Mouse (Mus musculus) hindbrain, embryonic 15.5 days (tissue): ENCODE data around the gene Cldn7. TPM values are rescaled to one million over a fixed set of nuclear protein-coding genes. Genes with fewer than 3 reads are reported as not detected.
"Not testable (repeated sequence)": the region's sequence is repeated elsewhere in the genome, so short reads cannot be mapped to it uniquely, and the experiment has no call there.

Experiments
- ATAC-seq: fragments of 200-750 bp; cut with Nextera tagmentation; 2 replicates; pipeline ENCODE4 v1.8.0; 2017; ENCODE audit warnings: low read depth, moderate number of reproducible peaks, moderate TSS enrichment; ENCODE audit not compliant: low FRiP score
- H3K27ac ChIP-seq: fragments of 300-500 bp; sonication (generic); replicated peaks from 2 replicates; pipeline ENCODE4 v1.5.1; 2015; ENCODE audit warnings: mild to moderate bottlenecking, inconsistent platforms
- H3K27me3 ChIP-seq: fragments of 300-500 bp; sonication (generic); 2 replicates; pipeline ENCODE4 v1.6.1; 2015; ENCODE audit warnings: control low read depth, inconsistent platforms
- H3K36me3 ChIP-seq: fragments of 300-500 bp; sonication (generic); 2 replicates; pipeline ENCODE4 v1.6.1; 2015; ENCODE audit warnings: control low read depth, inconsistent platforms
- H3K4me1 ChIP-seq: fragments of 300-500 bp; sonication (generic); replicated peaks from 2 replicates; pipeline ENCODE4 v1.6.1; 2015; ENCODE audit warnings: control low read depth, inconsistent platforms
- H3K4me2 ChIP-seq: fragments of 300-500 bp; sonication (generic); 2 replicates; pipeline ENCODE4 v1.6.1; 2015; ENCODE audit warnings: moderate library complexity, mild to moderate bottlenecking, inconsistent platforms
- H3K4me3 ChIP-seq: fragments of 300-500 bp; sonication (generic); 2 replicates; pipeline ENCODE4 v1.5.1; 2015; ENCODE audit warnings: mild to moderate bottlenecking, inconsistent platforms
- H3K9ac ChIP-seq: fragments of 300-500 bp; sonication (generic); 2 replicates; pipeline ENCODE4 v1.6.1; 2015; ENCODE audit warnings: inconsistent platforms
- H3K9me3 ChIP-seq: fragments of 300-500 bp; sonication (generic); 2 replicates; pipeline ENCODE4 v1.6.1; 2016; ENCODE audit warnings: control low read depth, inconsistent platforms
- WGBS: fragments of 180-500 bp; shearing (Covaris S2); methylation state at CpG from one replicate; pipeline ENCODE4 v1.1.7; 2015; 5-methylcytosine and 5-hydroxymethylcytosine counted together
- polyA plus RNA-seq: library from polyadenylated mRNA; unstranded; fragments of >200 nt; fragmentation: Nextera tagmentation; extraction: Ambion mirVana; gene quantifications from 2 replicates; pipeline ENCODE4 v1.2.1, GENCODE M21; 2015

Gene Cldn7
- polyA plus RNA-seq, 1 experiment from 2014 or later: 0.34 TPM

- Histone ChIP-seq H3K4me1 (peaks cover 28% of the 10 kb centered on the region), H3K4me3 (peak overlapping the region; percentile 91), H3K9ac (peak overlapping the region; percentile 49), H3K9me3 (no peaks in the 10 kb centered on the region), H3K36me3 (peaks cover 19% of the 10 kb centered on the region), H3K4me2 (peak overlapping the region; percentile 93), H3K27ac (peak overlapping the region; percentile 93), H3K27me3 (no peaks in the 10 kb centered on the region)
- no peak for ATAC-seq
- 2% methylated on average over 12 of the region's 12 CpGs for WGBS
Measured at GRCm38 (mm10) chr11:69922012-69922756, 42.4 kb upstream of the Cldn7 start.

GRCm38 (mm10) chr11:69922796-69923195 is 41.8 kb upstream of the Cldn7 start:
- peak overlapping the region; percentile 93; the same call in 1 of the 2 replicates for H3K27ac ChIP-seq
- WGBS: 69% methylated on average over 3 of the region's 3 CpGs
- no peak for ATAC-seq
- H3K36me3 ChIP-seq: peaks cover 12% of the 10 kb centered on the region
- H3K9ac ChIP-seq: no peak overlapping the region
- no peaks in the 10 kb centered on the region for H3K27me3 ChIP-seq
- H3K4me3 ChIP-seq: no peak overlapping the region
- peak overlapping the region; percentile 93 for H3K4me2 ChIP-seq
- peaks cover 28% of the 10 kb centered on the region for H3K4me1 ChIP-seq
- H3K9me3 ChIP-seq: no peaks in the 10 kb centered on the region

- WGBS: 98% methylated on average over 2 of the region's 2 CpGs
- H3K27ac ChIP-seq: no peak overlapping the region
- peaks cover 5% of the 10 kb centered on the region for H3K4me1 ChIP-seq
- H3K27me3 ChIP-seq: no peaks in the 10 kb centered on the region
- H3K4me2 ChIP-seq: no peak overlapping the region
- no peak overlapping the region for H3K4me3 ChIP-seq
- no peaks in the 10 kb centered on the region for H3K9me3 ChIP-seq
- no peak for ATAC-seq
- H3K36me3 ChIP-seq: no peaks in the 10 kb centered on the region
- H3K9ac ChIP-seq: no peak overlapping the region
Measured at GRCm38 (mm10) chr11:69927501-69927900, 37.1 kb upstream of the Cldn7 start.

GRCm38 (mm10) chr11:69929712-69930111 is 34.9 kb upstream of the Cldn7 start:
- H3K4me3 ChIP-seq: no peak overlapping the region
- H3K27me3 ChIP-seq: no peaks in the 10 kb centered on the region
- H3K9me3 ChIP-seq: no peaks in the 10 kb centered on the region
- ATAC-seq: no peak
- H3K4me1 ChIP-seq: peaks cover 7% of the 10 kb centered on the region
- H3K36me3 ChIP-seq: no peaks in the 10 kb centered on the region
- no peak overlapping the region for H3K4me2 ChIP-seq
- H3K27ac ChIP-seq: no peak overlapping the region
- no peak overlapping the region for H3K9ac ChIP-seq
- 87% methylated on average over 4 of the region's 4 CpGs for WGBS

- ATAC-seq, H3K4me3 ChIP-seq, H3K9me3 ChIP-seq: not testable (repeated sequence)
Measured at GRCm38 (mm10) chr11:69930176-69930575, 34.4 kb upstream of the Cldn7 start.

GRCm38 (mm10) chr11:69930967-69931537 is 33.5 kb upstream of the Cldn7 start:
- Histone ChIP-seq H3K4me2 (no peak overlapping the region), H3K27me3 (0 out of 2 replicates have a peak, but pooled peaks cover 2% of the 10 kb centered on the region), H3K9me3 (no peaks in the 10 kb centered on the region), H3K4me3 (no peak overlapping the region), H3K9ac (no peak overlapping the region), H3K4me1 (peaks cover 18% of the 10 kb centered on the region), H3K27ac (no peak overlapping the region), H3K36me3 (no peaks in the 10 kb centered on the region)
- WGBS: 75% methylated on average over 3 of the region's 3 CpGs
- no peak for ATAC-seq

More at GRCm38 (mm10) chr11:69930176-69930575, 34.4 kb upstream of the Cldn7 start:
- H3K9ac ChIP-seq, H3K36me3 ChIP-seq, H3K4me2 ChIP-seq, H3K27ac ChIP-seq, H3K27me3 ChIP-seq: not testable (repeated sequence)
- peaks cover 11% of the 10 kb centered on the region for H3K4me1 ChIP-seq
- WGBS: 87% methylated on average over 8 of the region's 8 CpGs

DNA sequence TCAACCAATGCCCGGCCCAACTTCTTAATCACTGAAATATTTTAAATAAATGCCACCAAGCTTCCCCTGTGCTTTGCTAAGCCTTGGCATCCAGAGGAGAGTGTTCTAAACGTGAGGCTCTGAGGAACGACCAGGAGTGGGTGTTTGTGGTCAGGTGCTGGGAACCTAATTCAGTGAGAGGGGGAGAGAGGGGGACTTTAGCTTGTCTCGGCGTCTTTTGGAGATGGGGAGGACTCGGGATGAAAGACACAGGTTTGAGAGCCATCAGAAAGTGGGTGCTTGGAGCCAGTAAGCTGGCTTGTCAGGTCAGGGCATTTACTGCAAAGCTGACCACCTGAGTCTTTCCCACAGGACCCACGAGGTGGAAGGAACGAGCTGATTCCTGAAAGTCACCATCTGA is 32.8 kb upstream of the Cldn7 start:
- Histone ChIP-seq H3K27me3 (peaks cover 3% of the 10 kb centered on the region), H3K27ac (no peak overlapping the region), H3K36me3 (no peaks in the 10 kb centered on the region), H3K4me1 (peaks cover 25% of the 10 kb centered on the region), H3K4me2 (no peak overlapping the region), H3K9ac (no peak overlapping the region), H3K9me3 (no peaks in the 10 kb centered on the region), H3K4me3 (no peak overlapping the region)
- whole genome bisulfite sequencing: 78% methylated on average over 8 of the region's 8 CpGs
- no peak for ATAC-seq

DNA sequence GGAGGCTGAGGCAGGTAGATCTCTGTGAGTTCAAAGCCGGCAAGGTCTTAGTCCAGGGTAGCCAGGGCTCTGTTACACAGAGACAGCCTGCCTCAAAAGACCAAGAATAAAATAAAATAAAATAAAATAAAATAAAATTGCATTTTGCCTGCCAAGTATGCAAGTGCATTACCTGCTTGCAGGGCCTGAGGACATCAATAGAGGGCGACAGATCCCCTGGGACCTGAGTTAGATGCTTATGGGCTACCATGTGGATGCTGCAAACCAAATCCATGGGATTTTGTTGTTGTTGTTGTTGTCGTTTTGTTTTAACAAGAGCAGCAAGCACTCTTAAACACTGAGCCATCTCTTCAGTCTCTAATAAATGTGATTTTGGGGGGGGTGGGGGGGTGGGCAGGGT is 32.3 kb upstream of the Cldn7 start:
- Histone ChIP-seq H3K27me3 (peaks cover 8% of the 10 kb centered on the region), H3K4me1 (peaks cover 28% of the 10 kb centered on the region), H3K9me3 (no peaks in the 10 kb centered on the region), H3K9ac (no peak overlapping the region), H3K27ac (no peak overlapping the region), H3K4me2 (no peak overlapping the region), H3K4me3 (no peak overlapping the region), H3K36me3 (no peaks in the 10 kb centered on the region)
- no peak for ATAC-seq
- 42% methylated on average over 3 of the region's 3 CpGs for WGBS

DNA sequence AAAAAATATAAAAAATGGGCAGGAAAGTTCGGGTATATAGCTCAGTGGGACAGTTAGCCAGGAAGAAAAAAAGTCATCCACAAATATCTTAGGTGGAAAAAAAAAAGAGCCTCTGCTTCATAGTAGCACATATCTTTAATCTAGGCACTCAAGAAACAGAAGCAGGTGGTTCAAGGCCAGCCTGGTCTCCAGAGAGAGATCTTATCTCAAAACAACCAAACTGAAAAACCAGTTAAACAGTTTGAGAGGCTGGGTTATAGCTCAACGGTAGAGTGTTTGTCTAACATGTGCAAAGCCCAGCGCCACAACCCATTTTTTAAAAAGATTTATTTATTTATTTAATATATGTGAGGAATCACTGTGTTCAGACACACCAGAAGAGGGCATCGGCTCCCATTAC is 31.5 kb upstream of the Cldn7 start:
- H3K27ac ChIP-seq: no peak overlapping the region
- peaks cover 16% of the 10 kb centered on the region for H3K27me3 ChIP-seq
- no peak overlapping the region for H3K9ac ChIP-seq
- H3K9me3 ChIP-seq: no peaks in the 10 kb centered on the region
- no peak overlapping the region for H3K4me3 ChIP-seq
- no peak overlapping the region for H3K4me2 ChIP-seq
- H3K4me1 ChIP-seq: peaks cover 28% of the 10 kb centered on the region
- H3K36me3 ChIP-seq: no peaks in the 10 kb centered on the region
- WGBS: 82% methylated on average over 4 of the region's 4 CpGs
- ATAC-seq: no peak

GRCm38 (mm10) chr11:69934169-69934568 is 30.4 kb upstream of the Cldn7 start:
- Histone ChIP-seq H3K27ac (no peak overlapping the region), H3K9me3 (no peaks in the 10 kb centered on the region), H3K4me2 (peak overlapping the region; percentile 48), H3K36me3 (no peaks in the 10 kb centered on the region), H3K4me3 (peak overlapping the region; percentile 14; the same call in 1 of the 2 replicates), H3K27me3 (peaks cover 22% of the 10 kb centered on the region), H3K9ac (no peak overlapping the region), H3K4me1 (peaks cover 28% of the 10 kb centered on the region)
- under 1% methylated on average over 18 of the region's 18 CpGs for WGBS
- ATAC-seq: no peak

GRCm38 (mm10) chr11:69934681-69935080 is 29.9 kb upstream of the Cldn7 start:
- Histone ChIP-seq H3K4me3 (no peak overlapping the region), H3K9ac (no peak overlapping the region), H3K27ac (no peak overlapping the region), H3K27me3 (peaks cover 25% of the 10 kb centered on the region), H3K4me1 (peaks cover 28% of the 10 kb centered on the region), H3K36me3 (no peaks in the 10 kb centered on the region), H3K4me2 (peak overlapping the region; percentile 100), H3K9me3 (no peaks in the 10 kb centered on the region)
- ATAC-seq: no peak
- 21% methylated on average over 6 of the region's 6 CpGs for WGBS

- H3K4me3 ChIP-seq: peak within 1 kb of the TSS; percentile 69
- 1% methylated on average over 54 of the region's 62 CpGs for WGBS
- H3K27me3 ChIP-seq: peaks cover 25% of the 10 kb centered on the region
- H3K9ac ChIP-seq: peak within 1 kb of the TSS; percentile 56
- no peaks in the 10 kb centered on the region for H3K36me3 ChIP-seq
- peak within 1 kb of the TSS; percentile 100 for H3K4me2 ChIP-seq
- peak; percentile 96 for ATAC-seq
- no peak within 1 kb of the TSS for H3K27ac ChIP-seq
- no peaks in the 10 kb centered on the region for H3K9me3 ChIP-seq
- H3K4me1 ChIP-seq: peaks cover 28% of the 10 kb centered on the region
Measured at GRCm38 (mm10) chr11:69935137-69935879, 29.3 kb upstream of the Cldn7 start, which contains the start of gene Ybx2. TSS of gene Ybx2 (plus strand) at chr11:69935796.
